Mouse (Mus musculus) CH12.LX (cell line): ENCODE measurements at regions not wholly inside any gene's neighbourhood (a gene's known extent, or its start where the extent isn't known, plus 50 kb on each side); places are given as distances from the start of the nearest gene placed in this dataset.

Experiments used
- DNase-seq: peaks from one replicate; pipeline ENCODE4 v3.0.0-alpha.2; 2013; ENCODE audit errors: extremely low read depth
- H3K27ac ChIP-seq: 2 replicates; pipeline ENCODE4 v1.5.1; 2012; ENCODE audit warnings: low read depth, mild to moderate bottlenecking, control low read depth, moderate library complexity; ENCODE audit not compliant: insufficient read depth
- H3K27me3 ChIP-seq: replicated peaks from 2 replicates; pipeline ENCODE3; 2012; ENCODE audit warnings: inconsistent platforms
- H3K36me3 ChIP-seq, 2 experiments: replicated peaks in 1 of 2; 2 replicates each; pipeline versions ENCODE3 to v1.6.1; 2012; ENCODE audit warnings: inconsistent platforms in 1 of 2, low read length in 1 of 2, mild to moderate bottlenecking in 1 of 2, mixed read lengths in 1 of 2, moderate library complexity in 1 of 2; ENCODE audit not compliant: control insufficient read depth in 1 of 2, insufficient read depth in 1 of 2
- H3K4me1 ChIP-seq, 2 experiments: 2 replicates each; pipeline ENCODE4 v1.6.1; 2012; ENCODE audit warnings: inconsistent platforms in 1 of 2, moderate library complexity in 1 of 2; ENCODE audit not compliant: insufficient read depth in 2 of 2, control insufficient read depth in 1 of 2
- H3K4me2 ChIP-seq: 2 replicates; pipeline ENCODE4 v1.6.1; 2012; ENCODE audit warnings: low read depth, mild to moderate bottlenecking, control low read depth; ENCODE audit not compliant: poor library complexity, insufficient read depth, severe bottlenecking
- H3K4me3 ChIP-seq, 3 experiments: fragments of 150-350 bp in 1 of 3; sonication (generic) in 1 of 3; replicated peaks in 1 of 3; 2 replicates each; pipeline versions ENCODE3 to v1.5.1; 2011 to 2012; ENCODE audit warnings: low read depth in 2 of 3, low read length in 2 of 3, mild to moderate bottlenecking in 2 of 3, moderate library complexity in 2 of 3, control low read depth in 1 of 3, improper control_type of control experiment in 1 of 3, inconsistent platforms in 1 of 3, mixed read lengths in 1 of 3; ENCODE audit not compliant: poor library complexity in 1 of 3
- H3K79me2 ChIP-seq: replicated peaks from 2 replicates; pipeline ENCODE4 v1.6.1; 2012; ENCODE audit warnings: mild to moderate bottlenecking, moderate library complexity; ENCODE audit not compliant: control insufficient read depth, poor library complexity, insufficient read depth, severe bottlenecking; ENCODE audit errors: extremely low read depth
- H3K9ac ChIP-seq: 2 replicates; pipeline ENCODE4 v1.6.1; 2012; ENCODE audit warnings: low read depth, mild to moderate bottlenecking, control low read depth, moderate library complexity; ENCODE audit not compliant: insufficient read depth
- H3K9me3 ChIP-seq: replicated peaks from 2 replicates; pipeline ENCODE3; 2012; ENCODE audit warnings: low read length, inconsistent platforms, mixed read lengths
- BHLHE40 ChIP-seq: IDR thresholded peaks from 2 replicates; pipeline ENCODE4 v1.6.1; 2011; ENCODE audit warnings: mild to moderate bottlenecking, low read depth, low read length, improper control_type of control experiment
- CTCF ChIP-seq, 2 experiments: IDR thresholded peaks in 1 of 2; conservative IDR thresholded peaks in 1 of 2; 2 replicates each; pipeline ENCODE4 v1.5.1; 2011 to 2012; ENCODE audit warnings: low read depth in 2 of 2, low read length in 2 of 2, improper control_type of control experiment in 1 of 2, inconsistent platforms in 1 of 2, mild to moderate bottlenecking in 1 of 2, moderate library complexity in 1 of 2
- E2F4 ChIP-seq: IDR thresholded peaks from 2 replicates; pipeline ENCODE4 v1.6.1; 2011; ENCODE audit warnings: low read depth, low read length, improper control_type of control experiment; ENCODE audit not compliant: insufficient replicate concordance
- ETS1 ChIP-seq: conservative IDR thresholded peaks from 2 replicates; pipeline ENCODE4 v1.6.1; 2012; ENCODE audit warnings: low read depth, mild to moderate bottlenecking, inconsistent platforms, low read length, improper control_type of control experiment, moderate library complexity
- GABPA ChIP-seq: IDR thresholded peaks from 2 replicates; pipeline ENCODE4 v1.6.1; 2012; ENCODE audit warnings: low read depth, low read length, improper control_type of control experiment, inconsistent platforms; ENCODE audit not compliant: insufficient replicate concordance
- HCFC1 ChIP-seq: IDR thresholded peaks from 2 replicates; pipeline ENCODE4 v1.6.1; 2012; ENCODE audit warnings: low read depth, mild to moderate bottlenecking, inconsistent platforms, low read length, improper control_type of control experiment
- IRF4 ChIP-seq: IDR thresholded peaks from 2 replicates; pipeline ENCODE4 v1.6.1; 2014; ENCODE audit warnings: low read depth, mild to moderate bottlenecking, inconsistent platforms, low read length, improper control_type of control experiment
- MXI1 ChIP-seq: IDR thresholded peaks from 2 replicates; pipeline ENCODE4 v1.6.1; 2011; ENCODE audit warnings: mild to moderate bottlenecking, low read depth, low read length, improper control_type of control experiment
- RCOR1 ChIP-seq: conservative IDR thresholded peaks from 2 replicates; pipeline ENCODE4 v1.6.1; 2012; ENCODE audit warnings: low read depth, mild to moderate bottlenecking, inconsistent platforms, low read length, improper control_type of control experiment
- SIN3A ChIP-seq: IDR thresholded peaks from 2 replicates; pipeline ENCODE4 v1.6.1; 2012; ENCODE audit warnings: low read length, improper control_type of control experiment, inconsistent platforms
- TCF12 ChIP-seq: IDR thresholded peaks from 2 replicates; pipeline ENCODE4 v1.6.1; 2014; ENCODE audit warnings: low read depth, mild to moderate bottlenecking, inconsistent platforms, low read length, improper control_type of control experiment
- UBTF ChIP-seq: IDR thresholded peaks from 2 replicates; pipeline ENCODE4 v1.6.1; 2012; ENCODE audit warnings: low read depth, mild to moderate bottlenecking, inconsistent platforms, low read length, improper control_type of control experiment, moderate library complexity
- USF1 ChIP-seq: IDR thresholded peaks from 2 replicates; pipeline ENCODE4 v1.6.1; 2014; ENCODE audit warnings: low read depth, mild to moderate bottlenecking, inconsistent platforms, low read length, improper control_type of control experiment
- USF2 ChIP-seq: conservative IDR thresholded peaks from 2 replicates; pipeline ENCODE4 v1.6.1; 2011; ENCODE audit warnings: low read depth, low read length, improper control_type of control experiment
- ZKSCAN1 ChIP-seq: IDR thresholded peaks from 2 replicates; pipeline ENCODE4 v1.6.1; 2012; ENCODE audit warnings: low read depth, inconsistent platforms, low read length, improper control_type of control experiment, borderline replicate concordance
- ZMIZ1 ChIP-seq: IDR thresholded peaks from 2 replicates; pipeline ENCODE4 v1.6.1; 2012; ENCODE audit warnings: low read depth, mild to moderate bottlenecking, inconsistent platforms, low read length, improper control_type of control experiment
- dilution Hi-C: fragments of 300-500 bp; cut with MboI; formaldehyde crosslinking; loops from 2 replicates; pipeline ENCODE4 v1.14.3; 2020; ENCODE audit warnings: low sequenced_read_pairs; ENCODE audit not compliant: extremely low pct_unique_long_range_greater_than_20kb, extremely low pct_ligation_motif_present
- in situ Hi-C: fragments of 300-500 bp; cut with MboI; formaldehyde crosslinking; loops from 3 replicates; pipeline ENCODE4 v1.14.3; 2019; ENCODE audit warnings: low sequenced_read_pairs, low pct_ligation_motif_present, low pct_unique_long_range_greater_than_20kb, mixed read lengths

DNA sequence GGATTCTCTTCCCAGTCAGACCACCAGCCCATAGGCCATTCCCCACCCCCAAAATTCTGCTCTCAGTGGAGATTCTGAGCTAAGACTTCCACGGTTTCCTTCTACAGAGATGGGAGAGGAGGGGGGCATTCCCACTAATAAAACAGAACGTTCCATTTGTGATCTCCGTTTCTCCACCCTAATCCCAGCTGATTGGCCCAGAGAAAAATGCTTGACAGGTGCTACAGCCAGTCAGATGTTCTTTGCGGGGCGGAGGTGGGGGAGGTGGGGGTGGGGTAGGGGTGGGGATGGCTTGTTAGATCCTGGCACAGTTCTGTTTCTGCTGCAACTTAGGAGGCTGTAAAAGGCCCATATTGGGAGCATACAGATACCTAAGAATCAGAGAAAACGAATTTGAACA is 116.9 kb upstream of the Srrm4 start:
- Histone ChIP-seq H3K4me3 (no peak overlapping the region), H3K4me1 (no peaks in the 10 kb centered on the region), H3K9me3 (peaks cover 82% of the 10 kb centered on the region), H3K36me3 (no peaks in the 10 kb centered on the region), H3K27me3 (no peaks in the 10 kb centered on the region), H3K79me2 (no peaks in the 10 kb centered on the region), H3K27ac (no peak overlapping the region), H3K4me2 (no peak overlapping the region), H3K9ac (no peak overlapping the region)
- DNase-seq = no peak
- no peak for TF ChIP-seq IRF4
- TF ChIP-seq RCOR1 = no peak
- no peak for TF ChIP-seq GABPA
- no peak for TF ChIP-seq TCF12
- TF ChIP-seq USF1 = no peak
- no peak for TF ChIP-seq ETS1
- TF ChIP-seq HCFC1 = no peak
- TF ChIP-seq E2F4 = no peak
- no peak for TF ChIP-seq ZKSCAN1
- no peak for TF ChIP-seq ZMIZ1
- dilution Hi-C loops = no loop called here
- in situ Hi-C loops = no loop called here

DNA sequence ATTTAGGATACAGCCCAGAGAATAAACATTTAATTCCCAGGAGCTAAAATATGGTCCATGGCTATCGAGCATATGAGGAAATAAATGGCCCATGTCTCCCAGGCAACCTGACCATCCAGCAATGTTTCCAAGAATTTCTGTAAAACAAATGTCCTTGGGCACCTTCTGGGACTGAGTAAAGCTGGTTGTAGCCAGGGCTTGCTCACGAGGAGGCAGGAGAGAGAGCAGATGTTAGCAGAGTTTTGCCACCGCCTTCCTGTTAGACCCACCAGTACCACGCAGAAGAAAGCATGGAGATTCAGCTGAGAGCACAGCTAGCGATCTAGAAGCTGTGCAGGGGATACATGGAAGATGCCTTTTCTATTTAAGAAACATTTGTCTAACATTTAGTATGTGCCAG is 70.8 kb upstream of the Srrm4 start:
- Histone ChIP-seq H3K27ac (no peak overlapping the region), H3K27me3 (no peaks in the 10 kb centered on the region), H3K4me3 (no peak overlapping the region), H3K36me3 (no peaks in the 10 kb centered on the region), H3K4me2 (no peak overlapping the region), H3K9me3 (peaks cover 70% of the 10 kb centered on the region), H3K79me2 (no peaks in the 10 kb centered on the region), H3K4me1 (no peaks in the 10 kb centered on the region), H3K9ac (no peak overlapping the region)
- dilution Hi-C loops = no loop called here
- DNase-seq = no peak
- in situ Hi-C loops = no loop called here
- TF ChIP-seq USF2 (no peak), UBTF (no peak)

DNA sequence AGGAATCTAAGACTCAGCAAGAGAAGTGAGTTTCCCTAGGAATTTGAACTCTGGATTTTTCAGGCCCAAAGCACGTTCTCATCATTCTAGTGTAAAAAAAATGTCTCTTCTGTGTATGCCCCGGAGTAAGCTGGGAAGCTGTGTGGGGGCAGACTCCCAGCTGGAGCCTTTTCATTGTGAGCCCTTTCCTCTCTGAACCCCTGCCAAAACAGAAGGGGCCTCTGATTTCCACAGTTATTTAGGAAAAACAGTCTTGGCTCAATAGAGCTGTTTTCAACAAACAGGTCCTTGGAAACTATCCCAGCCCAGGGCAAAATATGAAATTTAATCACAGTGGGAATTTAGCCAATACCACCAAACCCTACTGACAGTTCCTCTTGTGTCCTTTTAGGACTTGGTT is 70.2 kb upstream of the Srrm4 start:
- in situ Hi-C loops = no loop called here

More for the DNA sequence above, 70.2 kb upstream of the Srrm4 start:
- TF ChIP-seq HCFC1 (no peak), UBTF (no peak), GABPA (no peak), ZKSCAN1 (no peak), CTCF (conservative IDR thresholded peaks at IDR 0.05 in 1 of 2, IDR thresholded peaks at IDR 0.05 in 1 of 2; ENCODE audit: low read depth in 2 of 2, low read length in 2 of 2) (no peak), MXI1 (no peak), SIN3A (no peak), BHLHE40 (no peak)
- peaks cover 69% of the 10 kb centered on the region for H3K9me3 ChIP-seq
- DNase-seq = no peak
- H3K27ac ChIP-seq = no peak overlapping the region
- H3K79me2 ChIP-seq = no peaks in the 10 kb centered on the region
- dilution Hi-C loops = no loop called here
- H3K27me3 ChIP-seq = no peaks in the 10 kb centered on the region
- H3K4me3 ChIP-seq = no peak overlapping the region
- H3K9ac ChIP-seq = no peak overlapping the region
- no peak overlapping the region for H3K4me2 ChIP-seq
- H3K4me1 ChIP-seq = no peaks in the 10 kb centered on the region
- no peaks in the 10 kb centered on the region for H3K36me3 ChIP-seq
